ENCODE assay signal across 14 mouse cellular contexts in the genomic region with DNA sequence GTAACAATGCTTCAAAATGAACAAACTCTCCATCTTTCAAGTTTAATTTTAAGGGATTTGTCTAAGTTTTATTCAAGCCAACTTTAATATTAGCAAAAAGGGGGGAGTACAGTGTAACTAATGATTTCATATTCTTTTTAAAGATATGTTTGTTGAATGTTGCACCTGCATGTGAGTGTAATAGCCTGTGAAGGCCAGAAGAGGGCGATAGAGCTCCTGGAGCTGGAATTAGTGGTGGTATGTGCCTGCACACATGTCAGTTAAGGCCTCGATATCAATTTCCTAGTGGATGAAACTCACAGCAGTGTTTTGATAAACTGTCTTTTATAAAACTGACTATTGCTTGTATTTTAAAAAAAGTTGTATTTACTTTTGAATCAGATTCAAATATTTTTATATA. TPM values are rescaled to one million over a fixed set of nuclear protein-coding genes. Genes with fewer than 3 reads are reported as not detected.
DNase-seq lines count a peak whose midpoint lies in the region; ATAC-seq and TF ChIP-seq lines count a peak whose summit lies in the region.
"Had no signal": no experiment of that assay in that cellular context is flagged by ENCODE, and none has a peak within 500 bp of the region (broad histone marks: within the 10 kb centered on the region; RNA-seq: fewer than 3 reads in every experiment).

No protein-coding gene starts in this region.

- no peak overlapping the region for H3K9ac ChIP-seq in hindbrain, embryonic 11.5 days (ENCODE audit: low read depth, low read length)
- H3K9ac ChIP-seq in hindbrain, embryonic 16.5 days (ENCODE audit: low read depth, low read length): no peak overlapping the region
- H3K9ac ChIP-seq: hindbrain, embryonic 13.5 days had no signal

- no peak for TF ChIP-seq POLR2A in thymus, adult 2 months (IDR thresholded peaks at IDR 0.05; ENCODE audit: control insufficient read depth, extremely low read depth, insufficient read depth, low read length, poor library complexity)

- H3K4me1 ChIP-seq in hindbrain, embryonic 11.5 days (replicated peaks; ENCODE audit: control insufficient read depth, insufficient read depth, low read length): no peaks in the 10 kb centered on the region
- H3K4me1 ChIP-seq in hindbrain, embryonic 16.5 days (ENCODE audit: control insufficient read depth, insufficient read depth, low read depth, low read length): no peaks in the 10 kb centered on the region
- H3K4me1 ChIP-seq in thymus, adult 2 months (replicated peaks; ENCODE audit: control insufficient read depth, insufficient read depth, low read length): no peaks in the 10 kb centered on the region
- no peaks in the 10 kb centered on the region for H3K4me1 ChIP-seq in limb, embryonic 10.5 days
- H3K4me1 ChIP-seq in forebrain, embryonic 10.5 days: peaks cover 3% of the 10 kb centered on the region; the same call in 1 of the 2 replicates
- H3K4me1 ChIP-seq: hindbrain, embryonic 13.5 days had no signal

- TF ChIP-seq CTCF in thymus, adult 2 months (IDR thresholded peaks at IDR 0.05; ENCODE audit: borderline replicate concordance, control insufficient read depth, extremely low read depth, insufficient read depth, low read length, poor library complexity): no peak

- no peaks in the 10 kb centered on the region for H3K36me3 ChIP-seq in hindbrain, embryonic 11.5 days (ENCODE audit: control insufficient read depth, insufficient read depth, low read length)
- no peaks in the 10 kb centered on the region for H3K36me3 ChIP-seq in hindbrain, embryonic 16.5 days (ENCODE audit: control insufficient read depth, insufficient read depth, low read length)
- H3K36me3 ChIP-seq in thymus, adult 2 months (ENCODE audit: control insufficient read depth, insufficient read depth, low read length): no peaks in the 10 kb centered on the region
- no peaks in the 10 kb centered on the region for H3K36me3 ChIP-seq in limb, embryonic 10.5 days
- H3K36me3 ChIP-seq in forebrain, embryonic 10.5 days (replicated peaks): no peaks in the 10 kb centered on the region
- H3K36me3 ChIP-seq: hindbrain, embryonic 13.5 days had no signal

- peak; percentile 11 for DNase-seq in hindbrain, embryonic 11.5 days (ENCODE audit: low spot score)
- DNase-seq in thymus, adult 2 months: peak; percentile 13
- no peak for DNase-seq in thymus, adult 18-20 months
- DNase-seq in c-Kit-positive CD71-positive TER-119-positive erythroid progenitor cells, embryonic 14.5 days (ENCODE audit: low spot score): peak; percentile 6
- no peak for DNase-seq in left cerebral cortex, adult 18-20 months (ENCODE audit: low spot score in 2 of 2)
- DNase-seq in limb, embryonic 10.5 days (ENCODE audit: low spot score): no peak
- no peak for DNase-seq in forebrain, embryonic 10.5 days (ENCODE audit: extremely low spot score, low spot score)
- DNase-seq: kidney, postnatal 25 days; right cerebral cortex, postnatal 4 days had no signal

- 63% methylated on average over 2 of the region's 2 CpGs for WGBS in hindbrain, embryonic 11.5 days
- 70% methylated on average over 2 of the region's 2 CpGs for WGBS in hindbrain, embryonic 16.5 days
- WGBS in thymus, adult 2 months: 87% methylated on average over 2 of the region's 2 CpGs
- 59% methylated on average over 2 of the region's 2 CpGs for whole genome bisulfite sequencing in limb, embryonic 10.5 days
- WGBS in forebrain, embryonic 10.5 days: 65% methylated on average over 2 of the region's 2 CpGs

- H3K27me3 ChIP-seq in hindbrain, embryonic 11.5 days (ENCODE audit: control insufficient read depth, insufficient read depth, low read length): no peaks in the 10 kb centered on the region
- no peaks in the 10 kb centered on the region for H3K27me3 ChIP-seq in hindbrain, embryonic 16.5 days (replicated peaks; ENCODE audit: control insufficient read depth, insufficient read depth, low read length)
- no peaks in the 10 kb centered on the region for H3K27me3 ChIP-seq in thymus, adult 2 months (ENCODE audit: control insufficient read depth, insufficient read depth, low read length)
- H3K27me3 ChIP-seq in limb, embryonic 10.5 days (ENCODE audit: low read depth, poor library complexity, severe bottlenecking): no peaks in the 10 kb centered on the region
- H3K27me3 ChIP-seq in forebrain, embryonic 10.5 days (ENCODE audit: poor library complexity, severe bottlenecking): no peaks in the 10 kb centered on the region
- H3K27me3 ChIP-seq: hindbrain, embryonic 13.5 days had no signal

- no peaks in the 10 kb centered on the region for H3K9me3 ChIP-seq in hindbrain, embryonic 11.5 days (ENCODE audit: control insufficient read depth, low read length)
- H3K9me3 ChIP-seq in hindbrain, embryonic 16.5 days (ENCODE audit: control insufficient read depth, low read length): no peaks in the 10 kb centered on the region
- no peaks in the 10 kb centered on the region for H3K9me3 ChIP-seq in limb, embryonic 10.5 days (replicated peaks)
- no peaks in the 10 kb centered on the region for H3K9me3 ChIP-seq in forebrain, embryonic 10.5 days
- H3K9me3 ChIP-seq: hindbrain, embryonic 13.5 days had no signal

- no peak overlapping the region for H3K4me3 ChIP-seq in hindbrain, embryonic 11.5 days (ENCODE audit: low read depth, low read length)
- H3K4me3 ChIP-seq in hindbrain, embryonic 16.5 days (ENCODE audit: low read length): no peak overlapping the region
- H3K4me3 ChIP-seq in thymus, adult 2 months (ENCODE audit: control insufficient read depth, insufficient read depth, low read length): no peak overlapping the region
- no peak overlapping the region for H3K4me3 ChIP-seq in limb, embryonic 10.5 days
- no peak overlapping the region for H3K4me3 ChIP-seq in forebrain, embryonic 10.5 days
- H3K4me3 ChIP-seq: hindbrain, embryonic 13.5 days; myocyte had no signal

- no peak overlapping the region for H3K27ac ChIP-seq in hindbrain, embryonic 11.5 days (ENCODE audit: low read depth, low read length)
- no peak overlapping the region for H3K27ac ChIP-seq in hindbrain, embryonic 16.5 days (ENCODE audit: low read depth, low read length)
- H3K27ac ChIP-seq in thymus, adult 2 months (ENCODE audit: control insufficient read depth, insufficient read depth, low read length): no peak overlapping the region
- no peak overlapping the region for H3K27ac ChIP-seq in limb, embryonic 10.5 days
- H3K27ac ChIP-seq in forebrain, embryonic 10.5 days: no peak overlapping the region
- H3K27ac ChIP-seq: hindbrain, embryonic 13.5 days had no signal

- H3K4me2 ChIP-seq in hindbrain, embryonic 11.5 days (replicated peaks; ENCODE audit: low read depth, low read length): no peak overlapping the region
- no peak overlapping the region for H3K4me2 ChIP-seq in hindbrain, embryonic 16.5 days (ENCODE audit: low read length)
- H3K4me2 ChIP-seq: heart, embryonic 11.5 days; hindbrain, embryonic 13.5 days had no signal

- ATAC-seq in hindbrain, embryonic 11.5 days (ENCODE audit: low FRiP score): no peak
- ATAC-seq in hindbrain, embryonic 16.5 days: no peak

RNA-seq across cellular contexts. Expression of a gene that starts 39.7 kb away (rescaled TPM):
- 1.4 and 1.5 TPM in 2 replicates for polyA plus RNA-seq in hindbrain, embryonic 11.5 days (2014; fragmentation: Nextera tagmentation; extraction: Ambion mirVana)
- 1.6 and 1.9 TPM in 2 replicates for polyA plus RNA-seq in hindbrain, embryonic 16.5 days (2015; fragmentation: Nextera tagmentation; extraction: Ambion mirVana)
- 0.05 and 0.11 TPM in 2 replicates for polyA plus RNA-seq in thymus, adult 2 months (2012; rRNA removed)
- under 1 TPM; 0.35 to 0.79 TPM for total RNA-seq in left cerebral cortex, adult 18-20 months (2021)
- 0.08 and 0.10 TPM in 2 replicates for polyA plus RNA-seq in limb, embryonic 10.5 days (2016; fragmentation: Nextera tagmentation; extraction: Ambion mirVana)
- polyA plus RNA-seq in forebrain, embryonic 10.5 days (2016; fragmentation: Nextera tagmentation; extraction: Ambion mirVana): 0.37 and 0.46 TPM in 2 replicates
- total RNA-seq: adrenal gland, adult 18-20 months had no signal
- polyA plus RNA-seq: myocyte had no signal

Comparison
In these comparisons a context has a peak if more than half of its experiments do, and no peak if none do; other contexts are left out.
1. DNase-seq: peak in hindbrain, embryonic 11.5 days (single experiment), thymus, adult 2 months (single experiment) and c-Kit-positive CD71-positive TER-119-positive erythroid progenitor cells, embryonic 14.5 days (single experiment); none in thymus, adult 18-20 months (0 of 2), left cerebral cortex, adult 18-20 months (0 of 2), limb, embryonic 10.5 days (single experiment) and forebrain, embryonic 10.5 days (single experiment).